Comparison of ENCODE assay signal across 8 mouse cellular contexts in genomic region chr10:42018016-42018949, GRCm38 (mm10). TPM values are rescaled to one million over a fixed set of nuclear protein-coding genes. Genes with fewer than 3 reads are reported as not detected.
DNase-seq lines count a peak whose midpoint lies in the region; ATAC-seq and TF ChIP-seq lines count a peak whose summit lies in the region.

Armc2 (minus strand) TSS chr10:42018442.

- DNase-seq in MEL (ENCODE audit: low read depth, low spot score): peak; percentile 76
- DNase-seq in cerebellum, adult 11-12 months: peak; percentile 83
- peak; percentile 66 to 73 for DNase-seq in heart, postnatal 36 days
- DNase-seq in layer of hippocampus, adult 2 months (ENCODE audit: low spot score in 2 of 2): peak; percentile 72 to 79
- peak; percentile 84 for DNase-seq in lung, embryonic 14.5 days
- DNase-seq in thymus, adult 18-20 months: peak; percentile 41 to 48

- no peak for TF ChIP-seq EP300 in MEL (IDR thresholded peaks at IDR 0.05; ENCODE audit: low read depth in 1 of 2, low read length in 2 of 2)

- peaks cover 0 to 4% of the 10 kb centered on the region in 2 experiments; a peak in 1 of 4 replicates for H3K36me3 ChIP-seq in MEL (ENCODE audit: control insufficient read depth in 1 of 2, insufficient read depth in 2 of 2, low read length in 2 of 2)
- H3K36me3 ChIP-seq in forebrain, embryonic 15.5 days: no peaks in the 10 kb centered on the region
- H3K36me3 ChIP-seq in lung, embryonic 14.5 days (ENCODE audit: insufficient read depth): no peaks in the 10 kb centered on the region

- peaks cover 16 to 35% of the 10 kb centered on the region in 2 experiments for H3K27me3 ChIP-seq in MEL (ENCODE audit: control insufficient read depth in 1 of 2, insufficient read depth in 2 of 2, low read length in 2 of 2)
- H3K27me3 ChIP-seq in forebrain, embryonic 15.5 days: no peaks in the 10 kb centered on the region
- no peaks in the 10 kb centered on the region for H3K27me3 ChIP-seq in lung, embryonic 14.5 days (ENCODE audit: insufficient read depth, low read length)

- TF ChIP-seq CTCF in MEL (IDR thresholded peaks at IDR 0.05 in 2 of 3, conservative IDR thresholded peaks at IDR 0.05 in 1 of 3; ENCODE audit: control insufficient read depth in 1 of 3, insufficient read depth in 1 of 3, low read depth in 2 of 3, low read length in 3 of 3, poor library complexity in 1 of 3, severe bottlenecking in 1 of 3): no peak
- TF ChIP-seq CTCF in layer of hippocampus, adult 2 months (conservative IDR thresholded peaks at IDR 0.05): no peak
- no peak for TF ChIP-seq CTCF in lung, embryonic 14.5 days (IDR thresholded peaks at IDR 0.05; ENCODE audit: low read depth)
- TF ChIP-seq CTCF in olfactory bulb, adult 2 months (IDR thresholded peaks at IDR 0.05; ENCODE audit: insufficient read depth, low read depth, low read length): no peak

- H3K4me2 ChIP-seq in forebrain, embryonic 15.5 days (replicated peaks): peak within 1 kb of the TSS; percentile 59
- H3K4me2 ChIP-seq in lung, embryonic 14.5 days: peak within 1 kb of the TSS; percentile 80

- no peak for TF ChIP-seq RAD21 in MEL (IDR thresholded peaks at IDR 0.05; ENCODE audit: low read depth, low read length)

- H3K79me2 ChIP-seq in MEL (ENCODE audit: control insufficient read depth, insufficient read depth, low read length, poor library complexity): no peaks in the 10 kb centered on the region

- H3K4me1 ChIP-seq in MEL (ENCODE audit: control insufficient read depth in 1 of 2, insufficient read depth in 2 of 2, low read length in 2 of 2): peaks cover 0 to 5% of the 10 kb centered on the region in 2 experiments; a peak in 3 of 4 replicates
- H3K4me1 ChIP-seq in forebrain, embryonic 15.5 days: peaks cover 10% of the 10 kb centered on the region; the same call in 1 of the 2 replicates
- no peaks in the 10 kb centered on the region; the same call in 1 of the 2 replicates for H3K4me1 ChIP-seq in lung, embryonic 14.5 days (ENCODE audit: insufficient read depth)
- H3K4me1 ChIP-seq in olfactory bulb, adult 2 months (ENCODE audit: control insufficient read depth, insufficient read depth, low read length): no peaks in the 10 kb centered on the region; the same call in 1 of the 2 replicates

- H3K27ac ChIP-seq in MEL (ENCODE audit: control insufficient read depth, low read depth, low read length): no peak within 1 kb of the TSS
- H3K27ac ChIP-seq in forebrain, embryonic 15.5 days (replicated peaks): 0 out of 2 replicates have a peak within 1 kb of the TSS, but pooled peaks have one; percentile 8
- H3K27ac ChIP-seq in layer of hippocampus, adult 2 months: peak within 1 kb of the TSS; percentile 90
- no peak within 1 kb of the TSS for H3K27ac ChIP-seq in lung, embryonic 14.5 days (ENCODE audit: low read depth)
- no peak within 1 kb of the TSS for H3K27ac ChIP-seq in olfactory bulb, adult 2 months (ENCODE audit: insufficient read depth, low read depth, low read length)

- peak within 1 kb of the TSS; percentile 63 for H3K9ac ChIP-seq in MEL (ENCODE audit: control insufficient read depth, low read depth, low read length, poor library complexity, severe bottlenecking)
- peak within 1 kb of the TSS; percentile 49 for H3K9ac ChIP-seq in forebrain, embryonic 15.5 days (replicated peaks)
- peak within 1 kb of the TSS; percentile 45 for H3K9ac ChIP-seq in lung, embryonic 14.5 days

- H3K4me3 ChIP-seq in MEL (ENCODE audit: control insufficient read depth in 1 of 2, insufficient read depth in 1 of 2, low read depth in 2 of 2, low read length in 2 of 2): peak within 1 kb of the TSS; percentile 52 to 64
- H3K4me3 ChIP-seq in forebrain, embryonic 15.5 days: peak within 1 kb of the TSS; percentile 56
- peak within 1 kb of the TSS; percentile 79 for H3K4me3 ChIP-seq in layer of hippocampus, adult 2 months
- H3K4me3 ChIP-seq in lung, embryonic 14.5 days (ENCODE audit: low read depth, low read length): peak within 1 kb of the TSS; percentile 51
- peak within 1 kb of the TSS; percentile 94 for H3K4me3 ChIP-seq in olfactory bulb, adult 2 months (ENCODE audit: insufficient read depth, low read depth, low read length)

- TF ChIP-seq POLR2A in MEL (IDR thresholded peaks at IDR 0.05; ENCODE audit: control insufficient read depth in 1 of 2, insufficient read depth in 1 of 2, low read depth in 1 of 2, low read length in 2 of 2, poor library complexity in 1 of 2): peak in 1 of 2 experiments; percentile 73; a peak in 2 of 4 replicates
- peak; percentile 77 for TF ChIP-seq POLR2A in olfactory bulb, adult 2 months (IDR thresholded peaks at IDR 0.05; ENCODE audit: insufficient read depth, low read depth, low read length)

- H3K9me3 ChIP-seq in MEL (replicated peaks; ENCODE audit: insufficient read depth, low read length): no peaks in the 10 kb centered on the region
- H3K9me3 ChIP-seq in forebrain, embryonic 15.5 days: no peaks in the 10 kb centered on the region
- no peaks in the 10 kb centered on the region for H3K9me3 ChIP-seq in lung, embryonic 14.5 days (ENCODE audit: low read depth, low read length)

- 2% methylated on average over 56 of the region's 58 CpGs for WGBS in forebrain, embryonic 15.5 days
- 2% methylated on average over 58 of the region's 58 CpGs for WGBS in lung, embryonic 14.5 days
- WGBS in olfactory bulb, adult 2 months: 2% methylated on average over 58 of the region's 58 CpGs

- ATAC-seq in forebrain, embryonic 15.5 days (replicated peaks): peak; percentile 99
- peak; percentile 98 for ATAC-seq in lung, embryonic 14.5 days (ENCODE audit: insufficient read depth)

- intact Hi-C loops in heart, postnatal 36 days (cut with DNase I): no loop called here

TF ChIP-seq in MEL, 35 proteins besides CTCF, POLR2A, EP300 and RAD21:
- TF ChIP-seq NRF1 (IDR thresholded peaks at IDR 0.05; ENCODE audit: insufficient read depth, low read depth, low read length, poor library complexity, severe bottlenecking) (peak; percentile 75), SMC3 (IDR thresholded peaks at IDR 0.05; ENCODE audit: low read depth, low read length) (no peak), TCF12 (IDR thresholded peaks at IDR 0.05; ENCODE audit: low read depth, low read length) (no peak), POLR2AphosphoS5 (IDR thresholded peaks at IDR 0.05; ENCODE audit: borderline replicate concordance, low read depth, low read length) (no peak), UBTF (IDR thresholded peaks at IDR 0.05; ENCODE audit: borderline replicate concordance, insufficient read depth, low read depth, low read length) (no peak), ZNF384 (IDR thresholded peaks at IDR 0.05; ENCODE audit: low read depth, low read length) (no peak), TAL1 (IDR thresholded peaks at IDR 0.05; ENCODE audit: low read length) (no peak), NELFE (IDR thresholded peaks at IDR 0.05; ENCODE audit: low read depth, low read length) (peak; percentile 57), ZKSCAN1 (IDR thresholded peaks at IDR 0.05; ENCODE audit: low read depth, low read length) (no peak), MXI1 (IDR thresholded peaks at IDR 0.05; ENCODE audit: low read depth, low read length) (peak; percentile 39; the same call in 1 of the 2 replicates), SIN3A (IDR thresholded peaks at IDR 0.05; ENCODE audit: low read length) (peak; percentile 33; the same call in 1 of the 2 replicates), MAZ (IDR thresholded peaks at IDR 0.05; ENCODE audit: low read depth, low read length) (no peak), E2F4 (IDR thresholded peaks at IDR 0.05; ENCODE audit: borderline replicate concordance, low read depth, low read length) (no peak), HCFC1 (IDR thresholded peaks at IDR 0.05; ENCODE audit: low read depth, low read length) (peak; percentile 28; the same call in 1 of the 2 replicates)
TF ChIP-seq in MEL: peak in this region for 5.

RNA-seq across cellular contexts. Expression of gene Armc2, which starts in this region (rescaled TPM):
- 0.07 and 0.08 TPM in 2 replicates for total RNA-seq in MEL (2012; rRNA removed)
- polyA plus RNA-seq in MEL (2012; ENCODE audit: insufficient read depth in 1 of 2, insufficient read length in 2 of 2, low read depth in 1 of 2, low replicate concordance in 2 of 2, missing spikeins in 1 of 2): under 1 TPM in 1 of 2 experiments, not detected in 1; 0.13 TPM
- polyA plus RNA-seq in forebrain, embryonic 15.5 days (2015; fragmentation: Nextera tagmentation; extraction: Ambion mirVana): 9.0 and 11.0 TPM in 2 replicates
- total RNA-seq in heart, postnatal 36 days (2021): 10 to 100 TPM in 1 of 2 experiments, 1 to 10 TPM in 1; 9.9 to 11.8 TPM
- total RNA-seq in layer of hippocampus, adult 2 months (2021): 10 to 100 TPM; 11.1 to 11.8 TPM
- polyA plus RNA-seq in lung, embryonic 14.5 days (2014; fragmentation: Nextera tagmentation; extraction: Ambion mirVana): 1.6 and 2.6 TPM in 2 replicates
- not detected in 2 replicates for polyA plus RNA-seq in olfactory bulb, adult 2 months (2012; ENCODE audit: insufficient read depth, insufficient read length, low replicate concordance, missing spikeins)

Comparison
In these comparisons a context has a peak if more than half of its experiments do, and no peak if none do; other contexts are left out.
1. RNA of gene Armc2 (total RNA-seq): 9.9 to 11.8 TPM in heart, postnatal 36 days and 11.1 to 11.8 TPM in layer of hippocampus, adult 2 months; 0.07 to 0.08 TPM in MEL; every median in the first group is over 10 times any median in the second.
2. Peak in DNase-seq, H3K4me3 ChIP-seq and H3K9ac ChIP-seq in MEL; RNA of the gene not detected or under 1 TPM.
3. H3K27ac ChIP-seq: peak in forebrain, embryonic 15.5 days (single experiment) and layer of hippocampus, adult 2 months (single experiment); none in MEL (single experiment), lung, embryonic 14.5 days (single experiment) and olfactory bulb, adult 2 months (single experiment).
4. Peak in every context shown above with its lines, with median percentiles within 50 percentile points of each other: DNase-seq, H3K4me3 ChIP-seq and H3K9ac ChIP-seq.